Mouse (Mus musculus): ENCODE data around the gene Phactr3.
"Not testable (repeated sequence)": the region's sequence is repeated elsewhere in the genome, so short reads cannot be mapped to it uniquely, and the experiment has no call there.

The Phactr3 gene

DNA sequence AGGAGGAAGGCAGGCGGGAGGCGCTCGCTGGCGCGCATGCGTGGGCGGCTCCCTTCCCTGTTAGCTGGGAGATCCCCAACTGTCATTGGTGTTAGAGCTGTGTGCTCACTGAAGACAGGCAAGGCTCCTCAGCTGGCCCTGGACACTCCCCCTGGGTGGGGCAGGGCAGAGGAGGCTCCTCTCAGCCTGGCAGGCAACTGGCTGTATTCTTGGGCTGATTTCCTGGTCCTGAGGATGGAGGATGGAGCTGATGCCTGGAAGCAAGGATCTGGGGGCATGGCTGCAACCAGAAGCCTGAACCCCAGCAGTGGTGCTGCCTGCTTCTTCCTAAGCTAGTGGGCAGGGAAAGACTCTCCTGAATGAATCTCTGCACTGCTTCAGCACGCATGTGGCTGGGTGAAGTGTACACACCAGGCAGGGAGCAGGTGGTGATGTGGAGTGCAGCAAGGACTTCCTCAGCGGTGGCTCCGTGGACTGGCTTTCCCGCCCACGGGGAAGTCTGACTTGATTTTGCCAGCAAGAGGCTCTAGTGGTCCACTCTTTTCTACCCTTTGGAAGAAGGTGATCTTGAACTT is 208.8 kb downstream of the Phactr3 start:
- DNase-seq (ENCODE audit: low spot score in 2 of 2) = peak; percentile 80 to 85

GRCm38 (mm10) chr2:178329551-178329950 is 210.8 kb downstream of the Phactr3 start:
- peak in 1 of 2 experiments; percentile 66 for DNase-seq (ENCODE audit: low spot score in 2 of 2)

DNA sequence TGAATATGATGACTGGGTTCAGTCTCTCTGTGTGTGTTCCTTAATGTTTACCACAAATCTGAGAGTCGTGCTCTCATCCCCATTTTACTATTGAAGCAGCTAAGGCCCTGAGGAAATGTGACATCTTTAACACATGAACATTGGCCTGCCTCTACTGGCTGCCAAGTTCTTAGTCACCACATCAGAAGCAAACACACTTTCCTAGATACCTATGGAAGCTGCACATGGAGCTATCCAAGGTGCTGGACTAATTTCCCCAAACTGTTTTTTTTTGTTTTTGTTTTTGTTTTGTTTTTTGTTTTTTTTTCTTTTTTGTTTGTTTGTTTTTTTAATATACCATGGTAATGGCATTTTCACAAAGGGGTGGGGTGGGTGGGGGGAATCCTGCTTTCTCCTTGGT is 211.2 kb downstream of the Phactr3 start:
- no peak for DNase-seq (ENCODE audit: low spot score in 2 of 2)

- no peak for DNase-seq (ENCODE audit: low spot score in 2 of 2)
Observed at GRCm38 (mm10) chr2:178337878-178338277, 219.1 kb downstream of the Phactr3 start.

GRCm38 (mm10) chr2:178339044-178339443 is 220.3 kb downstream of the Phactr3 start:
- no peak for DNase-seq (ENCODE audit: low spot score in 2 of 2)

DNA sequence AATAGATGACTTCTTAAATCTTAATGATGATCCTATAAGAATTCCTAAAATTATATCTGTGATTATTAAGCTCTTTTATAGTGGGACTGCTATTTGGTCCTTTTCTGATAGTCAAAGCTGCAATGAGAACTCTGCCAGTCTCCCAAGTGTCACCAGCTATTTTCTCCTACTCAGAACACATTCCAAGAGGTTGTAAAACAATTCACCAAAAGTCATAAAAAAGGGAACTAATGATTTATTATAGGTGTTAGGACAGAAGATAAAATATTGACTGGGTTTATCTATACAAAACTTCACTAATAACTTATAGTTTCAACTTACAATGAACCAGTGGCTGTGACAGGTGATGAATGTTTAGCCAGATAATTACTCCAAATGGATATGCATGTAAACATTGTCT is 223.3 kb downstream of the Phactr3 start:
- DNase-seq (ENCODE audit: low spot score in 2 of 2) = not testable (repeated sequence)

- DNase-seq (ENCODE audit: low spot score in 2 of 2) = no peak
Observed at GRCm38 (mm10) chr2:178342597-178342996, 223.8 kb downstream of the Phactr3 start.
